Mouse (Mus musculus) retina, embryonic 14.5 days (tissue): ENCODE measurements around the gene Olfr371.

ENCODE experiments used
- DNase-seq: peaks from one replicate; pipeline ENCODE4 v3.0.0-alpha.2; 2015; ENCODE audit warnings: low spot score

Olfr371 gene

GRCm38 (mm10) chr8:85225688-85226087 is at the start of gene Olfr371:
Gene Olfr371 (plus strand): TSS chr8:85225988.
- DNase-seq: no peak

GRCm38 (mm10) chr8:85192346-85192745 is 33.4 kb upstream of the Olfr371 start:
- no peak for DNase-seq

- no peak for DNase-seq
Observed at GRCm38 (mm10) chr8:85220220-85220619, 5.6 kb upstream of the Olfr371 start.

- no peak for DNase-seq
Observed at GRCm38 (mm10) chr8:85220992-85221391, 4.8 kb upstream of the Olfr371 start.

GRCm38 (mm10) chr8:85227297-85227696 is 1.5 kb downstream of the Olfr371 start:
- no peak for DNase-seq
